Mouse (Mus musculus): ENCODE results near the gene Nudcd3. TPM values are rescaled to one million over a fixed set of nuclear protein-coding genes. Genes with fewer than 3 reads are reported as not detected.
A peak's percentile ranks its signal among the peaks of the same experiment; 100 is the strongest.

The Nudcd3 gene
- total and polyA plus RNA-seq, 3 experiments, result 33.3 to 50.5 TPM; not detected in 1

DNA sequence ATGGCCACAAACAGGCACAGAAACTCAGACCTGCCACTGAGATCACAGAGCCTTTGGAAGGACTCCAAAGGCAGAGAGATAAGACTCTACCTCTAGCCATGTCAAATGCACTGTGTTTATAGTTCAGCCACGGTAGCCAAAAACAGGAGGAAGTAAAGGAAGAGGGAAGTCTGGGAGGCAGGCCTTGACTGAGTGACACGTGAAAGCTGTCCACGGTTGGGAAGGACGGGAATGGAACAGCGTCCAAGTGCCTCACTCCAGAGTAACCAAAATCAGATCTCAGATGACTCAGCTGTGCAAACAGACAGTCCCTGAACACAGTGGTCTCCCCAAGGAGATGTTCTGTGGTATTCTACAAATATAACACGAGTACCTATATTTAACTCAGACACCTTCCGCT, 25.5 kb downstream of the Nudcd3 start (continued):
- TF ChIP-seq GABPA (IDR thresholded peaks at IDR 0.05; ENCODE audit: low read depth, low read length), result no peak
- TF ChIP-seq TCF12 (IDR thresholded peaks at IDR 0.05; ENCODE audit: low read depth, low read length), result no peak
- TF ChIP-seq ETS1 (IDR thresholded peaks at IDR 0.05; ENCODE audit: low read depth, low read length), result peak; percentile 76
- no peak for TF ChIP-seq TBP (IDR thresholded peaks at IDR 0.05; ENCODE audit: low read depth, low read length)
- TF ChIP-seq ZMIZ1 (IDR thresholded peaks at IDR 0.05; ENCODE audit: low read depth, low read length), result no peak
- TF ChIP-seq GATA1 (IDR thresholded peaks at IDR 0.05; ENCODE audit: low read depth, low read length), result peak; percentile 96
- TF ChIP-seq MAZ (IDR thresholded peaks at IDR 0.05; ENCODE audit: low read depth, low read length), result no peak
- no peak for TF ChIP-seq UBTF (IDR thresholded peaks at IDR 0.05; ENCODE audit: borderline replicate concordance, insufficient read depth, low read depth, low read length)
- TF ChIP-seq KAT2A (conservative IDR thresholded peaks at IDR 0.05; ENCODE audit: low read depth, low read length), result no peak
- peak; percentile 98 for TF ChIP-seq MXI1 (IDR thresholded peaks at IDR 0.05; ENCODE audit: low read depth, low read length)
- no peak for TF ChIP-seq CHD1 (IDR thresholded peaks at IDR 0.05; ENCODE audit: low read depth, low read length)
- no peak for TF ChIP-seq NELFE (IDR thresholded peaks at IDR 0.05; ENCODE audit: low read depth, low read length)
- no peak for TF ChIP-seq ZNF384 (IDR thresholded peaks at IDR 0.05; ENCODE audit: low read depth, low read length)
- no peak for TF ChIP-seq NRF1 (IDR thresholded peaks at IDR 0.05; ENCODE audit: insufficient read depth, low read depth, low read length, poor library complexity, severe bottlenecking)

DNA sequence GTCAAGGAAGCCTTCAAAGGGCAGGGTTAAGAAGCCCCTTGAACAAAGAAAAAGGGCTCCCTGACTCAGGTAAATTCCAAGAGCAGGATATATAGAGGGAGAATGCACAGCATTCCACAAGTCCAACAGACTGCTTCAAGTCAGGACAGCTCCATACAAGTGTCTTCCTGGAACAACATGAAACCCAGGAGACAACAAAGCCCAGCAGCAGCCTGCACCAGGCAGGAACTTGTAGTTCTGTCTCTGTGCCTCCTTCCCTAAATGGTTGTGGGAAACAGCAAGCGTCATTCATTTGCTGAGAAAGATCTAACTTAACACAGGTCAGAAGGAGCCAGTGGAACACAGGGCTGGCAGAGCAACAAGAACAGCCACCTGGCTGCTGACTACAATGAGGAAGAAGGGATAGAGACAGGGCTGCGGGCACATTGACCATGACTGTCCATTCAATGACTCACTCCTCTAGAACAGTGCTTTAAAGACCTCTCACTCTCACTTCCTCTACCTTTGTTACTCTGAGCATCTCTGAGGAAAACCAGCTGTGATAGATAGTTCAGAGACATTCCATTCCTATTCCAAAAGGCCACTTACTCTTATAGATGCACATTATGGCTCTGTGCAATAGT, 31.1 kb downstream of the Nudcd3 start:
- H3K4me1 ChIP-seq (ENCODE audit: control insufficient read depth in 1 of 2, insufficient read depth in 2 of 2, low read length in 2 of 2), result no peaks in the 10 kb centered on the region
- TF ChIP-seq BHLHE40 (IDR thresholded peaks at IDR 0.05; ENCODE audit: borderline replicate concordance, low read depth, low read length), result no peak

DNA sequence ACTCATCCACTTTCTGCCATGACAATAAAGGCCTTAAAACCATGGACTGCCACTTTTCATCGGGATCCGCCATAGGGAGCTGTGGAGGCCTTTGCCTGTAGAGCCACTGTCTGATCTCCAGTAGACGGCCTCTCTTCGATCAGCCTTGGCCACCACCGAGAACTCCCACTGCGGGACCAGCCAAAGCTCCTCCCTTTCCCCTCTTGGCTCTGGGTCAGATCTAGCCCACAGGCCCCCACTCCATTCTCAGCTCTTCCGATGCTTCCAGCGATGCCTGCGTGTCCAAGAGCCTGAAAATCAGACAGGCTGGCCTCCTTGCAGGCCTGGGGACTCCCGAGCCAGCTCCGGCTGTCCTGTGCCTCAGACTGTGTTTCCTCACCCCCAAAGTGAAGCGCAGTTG, 33.9 kb downstream of the Nudcd3 start:
- no peaks in the 10 kb centered on the region for H3K27me3 ChIP-seq (ENCODE audit: control insufficient read depth in 1 of 2, insufficient read depth in 2 of 2, low read length in 2 of 2)
- no peaks in the 10 kb centered on the region for H3K9me3 ChIP-seq (replicated peaks; ENCODE audit: insufficient read depth, low read length)
- no peak for DNase-seq (ENCODE audit: low read depth, low spot score)
- H3K9ac ChIP-seq (ENCODE audit: control insufficient read depth, low read depth, low read length, poor library complexity, severe bottlenecking), result no peak overlapping the region
- H3K27ac ChIP-seq (ENCODE audit: control insufficient read depth, low read depth, low read length), result no peak overlapping the region
- H3K4me1 ChIP-seq (ENCODE audit: control insufficient read depth in 1 of 2, insufficient read depth in 2 of 2, low read length in 2 of 2), result no peaks in the 10 kb centered on the region
- peaks cover 0 to 5% of the 10 kb centered on the region in 2 experiments; a peak in 2 of 4 replicates for H3K36me3 ChIP-seq (ENCODE audit: control insufficient read depth in 1 of 2, insufficient read depth in 2 of 2, low read length in 2 of 2)
- peaks cover 26% of the 10 kb centered on the region for H3K79me2 ChIP-seq (ENCODE audit: control insufficient read depth, insufficient read depth, low read length, poor library complexity)
- H3K4me3 ChIP-seq (ENCODE audit: control insufficient read depth in 1 of 2, insufficient read depth in 1 of 2, low read depth in 2 of 2, low read length in 2 of 2), result no peak overlapping the region
- TF ChIP-seq KAT2A (conservative IDR thresholded peaks at IDR 0.05; ENCODE audit: low read depth, low read length), result no peak
- no peak for TF ChIP-seq CTCF (IDR thresholded peaks at IDR 0.05 in 2 of 3, conservative IDR thresholded peaks at IDR 0.05 in 1 of 3; ENCODE audit: control insufficient read depth in 1 of 3, insufficient read depth in 1 of 3, low read depth in 2 of 3, low read length in 3 of 3, poor library complexity in 1 of 3, severe bottlenecking in 1 of 3)
- TF ChIP-seq ZNF384 (IDR thresholded peaks at IDR 0.05; ENCODE audit: low read depth, low read length), result no peak
- TF ChIP-seq POLR2A (IDR thresholded peaks at IDR 0.05; ENCODE audit: control insufficient read depth in 1 of 2, insufficient read depth in 1 of 2, low read depth in 1 of 2, low read length in 2 of 2, poor library complexity in 1 of 2), result no peak
- no peak for TF ChIP-seq USF1 (IDR thresholded peaks at IDR 0.05; ENCODE audit: low read depth, low read length)
- no peak for TF ChIP-seq USF2 (IDR thresholded peaks at IDR 0.05; ENCODE audit: borderline replicate concordance in 1 of 2, insufficient read depth in 1 of 2, low read depth in 1 of 2, low read length in 2 of 2)
- TF ChIP-seq ELF1 (IDR thresholded peaks at IDR 0.05; ENCODE audit: low read depth, low read length), result no peak
- TF ChIP-seq NRF1 (IDR thresholded peaks at IDR 0.05; ENCODE audit: insufficient read depth, low read depth, low read length, poor library complexity, severe bottlenecking), result no peak
- no peak for TF ChIP-seq TCF12 (IDR thresholded peaks at IDR 0.05; ENCODE audit: low read depth, low read length)
- no peak for TF ChIP-seq MXI1 (IDR thresholded peaks at IDR 0.05; ENCODE audit: low read depth, low read length)
- no peak for TF ChIP-seq TAL1 (IDR thresholded peaks at IDR 0.05; ENCODE audit: low read length)
- no peak for TF ChIP-seq MAX (IDR thresholded peaks at IDR 0.05; ENCODE audit: low read length)
- TF ChIP-seq BHLHE40 (IDR thresholded peaks at IDR 0.05; ENCODE audit: borderline replicate concordance, low read depth, low read length), result no peak
- TF ChIP-seq SMC3 (IDR thresholded peaks at IDR 0.05; ENCODE audit: low read depth, low read length), result no peak
- TF ChIP-seq NELFE (IDR thresholded peaks at IDR 0.05; ENCODE audit: low read depth, low read length), result no peak
- TF ChIP-seq UBTF (IDR thresholded peaks at IDR 0.05; ENCODE audit: borderline replicate concordance, insufficient read depth, low read depth, low read length), result no peak

More for the DNA sequence above, 31.1 kb downstream of the Nudcd3 start:
- peaks cover 0 to 5% of the 10 kb centered on the region in 2 experiments; a peak in 2 of 4 replicates for H3K36me3 ChIP-seq (ENCODE audit: control insufficient read depth in 1 of 2, insufficient read depth in 2 of 2, low read length in 2 of 2)
- peaks cover 34% of the 10 kb centered on the region for H3K79me2 ChIP-seq (ENCODE audit: control insufficient read depth, insufficient read depth, low read length, poor library complexity)
- no peaks in the 10 kb centered on the region for H3K9me3 ChIP-seq (replicated peaks; ENCODE audit: insufficient read depth, low read length)
- no peak overlapping the region for H3K9ac ChIP-seq (ENCODE audit: control insufficient read depth, low read depth, low read length, poor library complexity, severe bottlenecking)
- no peak for DNase-seq (ENCODE audit: low read depth, low spot score)
- H3K27ac ChIP-seq (ENCODE audit: control insufficient read depth, low read depth, low read length), result no peak overlapping the region
- H3K4me3 ChIP-seq (ENCODE audit: control insufficient read depth in 1 of 2, insufficient read depth in 1 of 2, low read depth in 2 of 2, low read length in 2 of 2), result no peak overlapping the region
- H3K27me3 ChIP-seq (ENCODE audit: control insufficient read depth in 1 of 2, insufficient read depth in 2 of 2, low read length in 2 of 2), result no peaks in the 10 kb centered on the region

Measured in MEL (cell line).